Mouse (Mus musculus) liver, adult (tissue): ENCODE data around the gene Prkar1b.
A peak's percentile ranks its signal among the peaks of the same experiment; 100 is the strongest.

ENCODE experiments used
- GATA4 ChIP-seq: IDR thresholded peaks from 2 replicates; pipeline ENCODE4 v1.6.1; 2014; ENCODE audit warnings: mild to moderate bottlenecking, low read length; ENCODE audit not compliant: insufficient replicate concordance

The Prkar1b gene

GRCm38 (mm10) chr5:139149681-139150602 lies at the start of gene Prkar1b, which contains the start of gene Dnaaf5:
TSS of gene Prkar1b (minus strand) at chr5:139150001.
TSS of gene Dnaaf5 (plus strand) at chr5:139150223.
- TF ChIP-seq GATA4 = peak; percentile 22; the same call in 1 of the 2 replicates

- no peak for TF ChIP-seq GATA4
These were observed 49.8 kb upstream of the Prkar1b start for GRCm38 (mm10) chr5:139199636-139199994.

GRCm38 (mm10) chr5:139198779-139199178 lies 49.0 kb upstream of the Prkar1b start:
- TF ChIP-seq GATA4 = no peak

- no peak for TF ChIP-seq GATA4
These were observed 41.2 kb upstream of the Prkar1b start for GRCm38 (mm10) chr5:139190958-139191357.

- TF ChIP-seq GATA4 = no peak
These were observed 39.9 kb upstream of the Prkar1b start for GRCm38 (mm10) chr5:139189726-139190125.

GRCm38 (mm10) chr5:139184897-139185296 lies 35.1 kb upstream of the Prkar1b start:
- no peak for TF ChIP-seq GATA4

GRCm38 (mm10) chr5:139183601-139184000 lies 33.8 kb upstream of the Prkar1b start:
- TF ChIP-seq GATA4 = no peak

- TF ChIP-seq GATA4 = no peak
These were observed 33.3 kb upstream of the Prkar1b start for GRCm38 (mm10) chr5:139183131-139183530.

GRCm38 (mm10) chr5:139178895-139179631 lies 29.3 kb upstream of the Prkar1b start:
- TF ChIP-seq GATA4 = no peak

GRCm38 (mm10) chr5:139174556-139175547 lies 25.1 kb upstream of the Prkar1b start:
- no peak for TF ChIP-seq GATA4

- no peak for TF ChIP-seq GATA4
These were observed 24.3 kb upstream of the Prkar1b start for GRCm38 (mm10) chr5:139174141-139174540.

- TF ChIP-seq GATA4 = no peak
These were observed 22.1 kb upstream of the Prkar1b start for GRCm38 (mm10) chr5:139171929-139172328.

- TF ChIP-seq GATA4 = no peak
These were observed 17.7 kb upstream of the Prkar1b start for GRCm38 (mm10) chr5:139167548-139167947.

- no peak for TF ChIP-seq GATA4
These were observed 17.1 kb upstream of the Prkar1b start for GRCm38 (mm10) chr5:139166781-139167361.
